In the genomic region with DNA sequence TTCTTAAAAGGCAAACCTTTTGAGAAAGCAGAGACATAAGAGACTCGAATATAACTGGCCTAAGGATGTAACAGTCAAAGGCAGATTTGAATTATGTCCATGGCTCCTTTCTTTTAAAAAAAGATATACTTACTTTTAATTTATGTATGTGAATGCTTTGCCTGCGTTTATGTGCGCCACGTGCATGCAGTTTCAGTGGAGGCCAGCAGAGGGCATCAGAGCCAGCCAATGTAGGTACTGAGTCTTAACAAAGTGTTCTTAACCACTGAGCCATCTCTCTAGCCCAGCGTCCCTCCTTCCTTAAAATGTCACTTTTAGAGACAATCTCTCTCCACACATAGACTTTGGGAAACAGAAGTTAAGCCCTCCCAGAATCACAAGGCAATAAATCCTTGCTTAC, we compare ENCODE assay signal across 13 mouse cellular contexts.
DNase-seq lines count a peak whose midpoint lies in the region; ATAC-seq and TF ChIP-seq lines count a peak whose summit lies in the region.
"Had no signal": no experiment of that assay in that cellular context is flagged by ENCODE, and none has a peak within 500 bp of the region (broad histone marks: within the 10 kb centered on the region; RNA-seq: fewer than 3 reads in every experiment).

No protein-coding gene starts in this region.

- no peak for TF ChIP-seq POLR2A in ES-Bruce4 (IDR thresholded peaks at IDR 0.05; ENCODE audit: insufficient read depth, low read length)

- H3K9ac ChIP-seq in heart, postnatal 0 days (replicated peaks; ENCODE audit: low read depth, low read length) = no peak overlapping the region
- no peak overlapping the region for H3K9ac ChIP-seq in heart, embryonic 11.5 days (ENCODE audit: low read depth, low read length)
- H3K9ac ChIP-seq in liver, postnatal 0 days (replicated peaks) = no peak overlapping the region
- no peak overlapping the region for H3K9ac ChIP-seq in liver, embryonic 12.5 days
- no peak overlapping the region for H3K9ac ChIP-seq in ES-Bruce4 (ENCODE audit: low read depth, poor library complexity, severe bottlenecking)

- DNase-seq in heart, postnatal 0 days (ENCODE audit: low spot score) = no peak
- no peak for DNase-seq in liver, postnatal 0 days
- no peak for DNase-seq in adrenal gland, postnatal 36 days
- DNase-seq: cerebellum, adult 2 months; kidney, postnatal 14 days; thymus, adult 2 months had no signal

- peak; percentile 45 for TF ChIP-seq CTCF in heart, postnatal 0 days (IDR thresholded peaks at IDR 0.05; ENCODE audit: low read depth)
- TF ChIP-seq CTCF in liver, postnatal 0 days (IDR thresholded peaks at IDR 0.05; ENCODE audit: low read depth) = peak; percentile 61
- TF ChIP-seq CTCF in ES-Bruce4 (IDR thresholded peaks at IDR 0.05; ENCODE audit: low read depth, low read length) = peak; percentile 43

- H3K4me1 ChIP-seq in heart, postnatal 0 days (ENCODE audit: control insufficient read depth, insufficient read depth) = peaks cover 36% of the 10 kb centered on the region
- H3K4me1 ChIP-seq in heart, embryonic 11.5 days (ENCODE audit: control insufficient read depth, insufficient read depth, low read length) = peaks cover 14% of the 10 kb centered on the region
- peaks cover 19% of the 10 kb centered on the region for H3K4me1 ChIP-seq in liver, postnatal 0 days (ENCODE audit: insufficient read depth)
- H3K4me1 ChIP-seq in liver, embryonic 12.5 days = peaks cover 6% of the 10 kb centered on the region; the same call in 1 of the 2 replicates
- H3K4me1 ChIP-seq in ES-Bruce4 (ENCODE audit: control insufficient read depth, insufficient read depth, low read length) = no peaks in the 10 kb centered on the region
- peaks cover 43% of the 10 kb centered on the region for H3K4me1 ChIP-seq in brown adipose tissue, adult 24 weeks (ENCODE audit: control insufficient read depth, insufficient read depth, insufficient read length, low read length)

- H3K27me3 ChIP-seq in heart, postnatal 0 days (ENCODE audit: control insufficient read depth, insufficient read depth, low read length) = no peaks in the 10 kb centered on the region
- no peaks in the 10 kb centered on the region for H3K27me3 ChIP-seq in heart, embryonic 11.5 days (ENCODE audit: control insufficient read depth, insufficient read depth, low read length)
- no peaks in the 10 kb centered on the region for H3K27me3 ChIP-seq in liver, postnatal 0 days (ENCODE audit: insufficient read depth, low read length)
- no peaks in the 10 kb centered on the region for H3K27me3 ChIP-seq in liver, embryonic 12.5 days (replicated peaks)
- H3K27me3 ChIP-seq in ES-Bruce4 (ENCODE audit: control insufficient read depth, insufficient read depth, low read length, poor library complexity, severe bottlenecking) = no peaks in the 10 kb centered on the region

- H3K27ac ChIP-seq in heart, postnatal 0 days (ENCODE audit: low read depth) = no peak overlapping the region
- no peak overlapping the region for H3K27ac ChIP-seq in heart, embryonic 11.5 days (ENCODE audit: low read depth, low read length)
- H3K27ac ChIP-seq in liver, postnatal 0 days (ENCODE audit: low read depth) = no peak overlapping the region
- H3K27ac ChIP-seq in liver, embryonic 12.5 days = no peak overlapping the region
- H3K27ac ChIP-seq in ES-Bruce4 (ENCODE audit: insufficient read depth, low read length) = no peak overlapping the region
- peak overlapping the region; percentile 55 for H3K27ac ChIP-seq in brown adipose tissue, adult 24 weeks (replicated peaks; ENCODE audit: low read depth, low read length)
- H3K27ac ChIP-seq: limb, embryonic 10.5 days had no signal

- no peak overlapping the region for H3K4me2 ChIP-seq in heart, postnatal 0 days (ENCODE audit: low read depth, low read length)
- H3K4me2 ChIP-seq in heart, embryonic 11.5 days = no peak overlapping the region
- H3K4me2 ChIP-seq in liver, postnatal 0 days (ENCODE audit: low read depth, low read length) = no peak overlapping the region
- H3K4me2 ChIP-seq in liver, embryonic 12.5 days = no peak overlapping the region

- no peaks in the 10 kb centered on the region for H3K9me3 ChIP-seq in heart, postnatal 0 days (replicated peaks; ENCODE audit: control insufficient read depth, low read length)
- no peaks in the 10 kb centered on the region; the same call in 1 of the 2 replicates for H3K9me3 ChIP-seq in heart, embryonic 11.5 days (replicated peaks; ENCODE audit: control insufficient read depth, low read length)
- no peaks in the 10 kb centered on the region for H3K9me3 ChIP-seq in liver, postnatal 0 days (ENCODE audit: low read length)
- H3K9me3 ChIP-seq in liver, embryonic 12.5 days (replicated peaks) = 0 out of 2 replicates have a peak, but pooled peaks cover 7% of the 10 kb centered on the region
- H3K9me3 ChIP-seq in ES-Bruce4 (replicated peaks; ENCODE audit: control insufficient read depth, insufficient read depth, low read length, poor library complexity, severe bottlenecking) = no peaks in the 10 kb centered on the region; the same call in 1 of the 2 replicates
- H3K9me3 ChIP-seq: limb, embryonic 10.5 days had no signal

- peaks cover 82% of the 10 kb centered on the region for H3K36me3 ChIP-seq in heart, postnatal 0 days (replicated peaks; ENCODE audit: control insufficient read depth, insufficient read depth, low read length)
- H3K36me3 ChIP-seq in heart, embryonic 11.5 days (ENCODE audit: control insufficient read depth, insufficient read depth, low read length) = peaks cover 19% of the 10 kb centered on the region
- H3K36me3 ChIP-seq in liver, postnatal 0 days (replicated peaks; ENCODE audit: insufficient read depth, low read length) = peaks cover 13% of the 10 kb centered on the region
- peaks cover 31% of the 10 kb centered on the region for H3K36me3 ChIP-seq in liver, embryonic 12.5 days
- H3K36me3 ChIP-seq in ES-Bruce4 (ENCODE audit: control insufficient read depth, insufficient read depth, low read length, poor library complexity, severe bottlenecking) = no peaks in the 10 kb centered on the region; the same call in 1 of the 2 replicates

- WGBS in heart, postnatal 0 days = 96% methylated on average over 5 of the region's 5 CpGs
- WGBS in heart, embryonic 11.5 days (ENCODE audit: insufficient replicate concordance) = 93% methylated on average over 5 of the region's 5 CpGs
- WGBS in liver, postnatal 0 days (ENCODE audit: insufficient replicate concordance) = 90% methylated on average over 5 of the region's 5 CpGs
- 90% methylated on average over 5 of the region's 5 CpGs for WGBS in liver, embryonic 12.5 days (ENCODE audit: insufficient replicate concordance)

- ATAC-seq in heart, postnatal 0 days (ENCODE audit: insufficient read depth, low read depth) = no peak
- ATAC-seq in heart, embryonic 11.5 days (replicated peaks; ENCODE audit: insufficient number of reproducible peaks, low FRiP score, low TSS enrichment) = no peak
- no peak for ATAC-seq in liver, postnatal 0 days
- no peak for ATAC-seq in liver, embryonic 12.5 days
- no peak for ATAC-seq in erythroblast, adult 5-6 weeks (replicated peaks; ENCODE audit: low FRiP score, poor library complexity, severe bottlenecking)
- ATAC-seq: inflammation-experienced regulatory T-cells, adult 6 months had no signal

- no peak overlapping the region for H3K4me3 ChIP-seq in heart, postnatal 0 days (ENCODE audit: low read depth, low read length)
- H3K4me3 ChIP-seq in heart, embryonic 11.5 days (ENCODE audit: low read depth, low read length) = no peak overlapping the region
- no peak overlapping the region for H3K4me3 ChIP-seq in liver, postnatal 0 days (ENCODE audit: low read depth, low read length)
- no peak overlapping the region for H3K4me3 ChIP-seq in liver, embryonic 12.5 days
- H3K4me3 ChIP-seq in ES-Bruce4 (ENCODE audit: low read depth, low read length) = no peak overlapping the region
- H3K4me3 ChIP-seq in brown adipose tissue, adult 24 weeks (ENCODE audit: insufficient read depth, low read depth, low read length) = no peak overlapping the region
- H3K4me3 ChIP-seq: limb, embryonic 10.5 days had no signal

- TF ChIP-seq EP300 in heart, postnatal 0 days (IDR thresholded peaks at IDR 0.05; ENCODE audit: low read depth) = no peak
- no peak for TF ChIP-seq EP300 in liver, postnatal 0 days (IDR thresholded peaks at IDR 0.05; ENCODE audit: low read depth)
- no peak for TF ChIP-seq EP300 in ES-Bruce4 (IDR thresholded peaks at IDR 0.05; ENCODE audit: insufficient read depth, low read depth, low read length)
